Mouse (Mus musculus): ENCODE results near the gene Agap3. TPM values are rescaled to one million over a fixed set of nuclear protein-coding genes. Genes with fewer than 3 reads are reported as not detected.

Gene Agap3
- total RNA-seq (2021): 10 to 100 TPM; 79.5 to 94.0 TPM
- long read RNA-seq, experiment 1, transcript Agap3-201 (18 exons, 3,207 nt): major isoform, 10 of 80 reads
- long read RNA-seq, experiment 1, partial matches to known transcripts: 5 of 80 reads
- long read RNA-seq, experiment 1, other reads (novel, unspliced or antisense): 64 of 80 reads
- long read RNA-seq, experiment 2, transcript Agap3-201 (18 exons, 3,207 nt): major isoform, 9 of 126 reads
- long read RNA-seq, experiment 2, partial matches to known transcripts: 28 of 126 reads
- long read RNA-seq, experiment 2, other reads (novel, unspliced or antisense): 83 of 126 reads

- DNase-seq (ENCODE audit: low spot score in 2 of 2): peak; percentile 43 to 48
These were observed at the start of gene Agap3 for GRCm38 (mm10) chr5:24452030-24452690. Agap3 (plus strand) TSS chr5:24452177.

DNA sequence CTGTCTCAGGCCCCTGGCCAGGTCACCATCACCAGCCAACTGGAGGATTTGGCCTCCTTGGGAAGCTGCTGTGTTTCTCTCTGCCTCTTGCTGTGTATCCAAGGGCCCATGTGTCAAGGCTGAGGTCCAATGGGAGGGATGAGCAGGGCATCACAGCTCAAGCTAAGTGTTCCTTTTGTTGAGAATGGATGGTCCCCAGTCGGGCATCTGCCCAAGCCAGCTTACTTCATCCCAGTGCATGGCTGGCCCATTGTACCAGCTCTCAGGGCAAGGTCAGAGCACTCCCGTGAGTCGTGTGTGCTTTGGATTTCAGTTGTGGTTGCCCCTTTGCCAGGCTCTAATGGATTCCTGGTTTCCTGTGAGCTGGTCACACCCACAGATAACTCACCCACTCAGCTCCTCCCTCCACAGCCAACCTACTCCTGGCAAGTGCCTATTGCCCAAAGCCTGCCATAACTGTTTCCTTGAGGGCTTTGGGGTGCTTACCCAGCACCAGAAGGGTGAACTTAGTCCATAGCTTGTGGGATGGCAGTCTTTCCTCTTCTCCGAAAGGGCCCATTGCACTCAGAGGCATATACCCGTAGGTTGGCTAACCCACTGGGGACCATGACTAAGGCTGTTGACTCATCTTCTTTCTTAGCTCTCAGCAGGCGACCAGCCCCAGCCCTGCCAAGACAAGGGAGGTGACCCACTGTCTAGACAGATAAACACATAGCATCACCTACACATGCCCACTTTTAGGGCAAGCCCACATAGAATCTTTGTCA is 47.2 kb upstream of the Agap3 start:
- DNase-seq (ENCODE audit: low spot score in 2 of 2): no peak

GRCm38 (mm10) chr5:24405389-24405876 is 46.5 kb upstream of the Agap3 start:
- no peak for DNase-seq (ENCODE audit: low spot score in 2 of 2)

GRCm38 (mm10) chr5:24408651-24409050 is 43.3 kb upstream of the Agap3 start:
- DNase-seq (ENCODE audit: low spot score in 2 of 2): peak in 1 of 2 experiments; percentile 43

DNA sequence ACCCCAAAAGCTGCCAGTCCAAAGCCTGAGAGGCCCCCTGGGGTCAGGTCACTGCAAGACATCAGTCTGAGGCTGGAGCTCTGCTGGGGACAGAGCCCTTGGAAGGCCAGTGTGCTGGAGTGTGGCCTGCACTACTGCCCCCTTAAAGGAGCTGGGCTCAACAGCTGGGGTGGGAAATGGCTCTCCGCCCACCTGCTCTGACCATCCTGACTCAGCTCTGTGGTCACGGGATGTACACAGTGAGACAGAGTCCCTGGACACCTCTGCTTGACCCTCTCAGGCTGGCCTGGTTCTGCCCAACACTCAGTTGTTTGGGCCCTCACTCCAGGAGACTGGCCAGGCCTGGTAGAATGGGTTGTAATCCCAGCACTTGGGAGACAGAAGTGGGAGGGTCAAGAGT is 42.5 kb upstream of the Agap3 start:
- no peak for DNase-seq (ENCODE audit: low spot score in 2 of 2)

GRCm38 (mm10) chr5:24412063-24412462 is 39.9 kb upstream of the Agap3 start:
- no peak for DNase-seq (ENCODE audit: low spot score in 2 of 2)

GRCm38 (mm10) chr5:24413042-24413693 is 38.8 kb upstream of the Agap3 start, which contains the start of gene Asic3:
Asic3 (plus strand) TSS chr5:24413392.
- no peak for DNase-seq (ENCODE audit: low spot score in 2 of 2)

- no peak for DNase-seq (ENCODE audit: low spot score in 2 of 2)
These were observed 38.0 kb upstream of the Agap3 start for GRCm38 (mm10) chr5:24413938-24414337.

GRCm38 (mm10) chr5:24416222-24416736 is 35.7 kb upstream of the Agap3 start:
- DNase-seq (ENCODE audit: low spot score in 2 of 2): peak; percentile 46 to 60

DNA sequence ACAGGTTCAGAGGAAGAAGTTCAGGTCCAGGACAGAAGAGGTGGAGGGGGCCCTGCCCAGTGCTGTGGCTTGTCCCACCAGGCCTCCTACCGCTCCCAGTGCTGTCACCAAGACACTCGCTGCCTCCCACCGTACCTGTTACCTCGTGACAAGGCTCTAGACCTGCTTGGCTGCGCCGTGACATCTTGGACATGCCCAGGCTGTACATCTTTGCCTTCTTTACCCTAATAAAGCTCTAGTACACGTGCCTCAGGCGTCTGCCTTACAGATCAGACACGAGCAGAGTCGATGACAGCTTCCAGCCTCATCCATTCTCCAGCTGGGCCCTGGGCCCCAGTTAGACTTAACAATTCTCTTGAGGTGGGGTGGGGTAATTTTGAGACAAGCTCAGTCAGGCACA is 34.4 kb upstream of the Agap3 start:
- no peak for DNase-seq (ENCODE audit: low spot score in 2 of 2)

DNA sequence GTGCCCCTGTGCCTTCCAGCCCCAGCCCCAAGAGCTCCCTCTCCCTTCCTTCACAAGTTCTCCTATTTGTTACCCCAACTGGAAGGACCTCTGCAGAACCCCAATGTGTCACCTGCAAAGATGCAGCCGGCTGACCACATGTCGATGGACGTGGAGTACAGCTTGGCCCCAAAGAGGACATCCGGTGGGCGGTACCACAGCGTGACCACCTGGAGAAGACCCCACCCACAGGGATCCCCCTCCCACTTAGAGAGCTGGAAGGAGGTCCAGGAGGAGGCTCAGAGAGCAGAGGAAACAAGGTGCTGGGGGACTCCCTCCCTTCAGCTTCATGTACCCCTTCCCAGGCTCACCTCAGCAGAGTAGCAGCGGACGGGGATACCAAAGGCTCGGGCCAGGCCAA is 31.6 kb upstream of the Agap3 start:
- DNase-seq (ENCODE audit: low spot score in 2 of 2): no peak

DNA sequence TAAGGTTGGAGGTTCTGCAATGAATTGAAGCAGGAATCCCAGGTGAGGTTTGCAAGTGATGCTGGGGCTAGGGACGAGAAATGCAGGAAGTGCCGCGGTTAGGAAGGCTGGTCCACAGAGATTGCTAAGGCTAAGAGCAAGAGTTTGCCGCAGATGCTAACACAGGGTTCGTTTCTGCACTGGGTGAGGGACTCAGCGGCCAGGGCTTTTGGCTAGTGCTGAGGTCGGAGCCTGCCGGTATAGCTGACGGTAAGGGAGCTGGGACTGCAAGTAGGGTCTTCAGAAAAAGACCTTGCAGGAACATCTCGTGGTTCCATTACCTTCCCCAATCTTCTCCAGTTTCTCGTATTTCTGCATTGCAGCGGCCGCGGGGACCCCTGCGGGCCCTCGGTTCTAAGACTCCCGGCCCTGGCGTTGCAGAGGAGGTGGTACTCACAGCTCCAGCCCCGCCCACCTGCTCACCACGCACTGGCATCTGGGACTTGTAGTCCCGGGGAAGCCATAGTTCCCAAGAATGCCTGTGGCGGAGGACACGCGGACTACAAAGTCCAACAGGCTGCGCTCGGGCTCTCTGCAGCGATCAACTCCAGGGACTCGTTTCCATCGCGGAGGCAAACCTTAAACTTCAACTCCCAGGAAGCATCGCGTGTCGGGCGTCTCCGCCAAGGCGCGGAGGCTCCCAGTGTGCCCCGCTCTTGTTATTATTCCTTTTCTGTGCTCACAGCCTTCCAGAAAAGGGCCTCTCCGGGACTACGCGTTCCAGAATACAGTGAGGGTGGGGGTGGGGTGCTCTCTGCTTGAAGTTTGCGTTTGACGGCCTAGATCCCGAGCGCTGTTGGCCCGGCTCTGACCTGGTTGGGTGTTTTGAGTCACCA is 28.6 kb upstream of the Agap3 start, which contains the start of the genes Cdk5 and Slc4a2:
Cdk5 (minus strand) TSS at position 402 of the 875 bp plus-strand sequence.
Slc4a2 (plus strand) TSS at position 709 of the 875 bp plus-strand sequence.
- DNase-seq (ENCODE audit: low spot score in 2 of 2): peak; percentile 91

- DNase-seq (ENCODE audit: low spot score in 2 of 2): peak in 1 of 2 experiments; percentile 52
These were observed 27.8 kb upstream of the Agap3 start for GRCm38 (mm10) chr5:24424004-24424781.

- peak; percentile 75 to 82 for DNase-seq (ENCODE audit: low spot score in 2 of 2)
These were observed 27.0 kb upstream of the Agap3 start for GRCm38 (mm10) chr5:24424861-24425411.

GRCm38 (mm10) chr5:24425421-24426036 is 26.4 kb upstream of the Agap3 start:
- peak in 1 of 2 experiments; percentile 47 for DNase-seq (ENCODE audit: low spot score in 2 of 2)

- DNase-seq (ENCODE audit: low spot score in 2 of 2): no peak
These were observed 25.9 kb upstream of the Agap3 start for GRCm38 (mm10) chr5:24426037-24426432.

DNA sequence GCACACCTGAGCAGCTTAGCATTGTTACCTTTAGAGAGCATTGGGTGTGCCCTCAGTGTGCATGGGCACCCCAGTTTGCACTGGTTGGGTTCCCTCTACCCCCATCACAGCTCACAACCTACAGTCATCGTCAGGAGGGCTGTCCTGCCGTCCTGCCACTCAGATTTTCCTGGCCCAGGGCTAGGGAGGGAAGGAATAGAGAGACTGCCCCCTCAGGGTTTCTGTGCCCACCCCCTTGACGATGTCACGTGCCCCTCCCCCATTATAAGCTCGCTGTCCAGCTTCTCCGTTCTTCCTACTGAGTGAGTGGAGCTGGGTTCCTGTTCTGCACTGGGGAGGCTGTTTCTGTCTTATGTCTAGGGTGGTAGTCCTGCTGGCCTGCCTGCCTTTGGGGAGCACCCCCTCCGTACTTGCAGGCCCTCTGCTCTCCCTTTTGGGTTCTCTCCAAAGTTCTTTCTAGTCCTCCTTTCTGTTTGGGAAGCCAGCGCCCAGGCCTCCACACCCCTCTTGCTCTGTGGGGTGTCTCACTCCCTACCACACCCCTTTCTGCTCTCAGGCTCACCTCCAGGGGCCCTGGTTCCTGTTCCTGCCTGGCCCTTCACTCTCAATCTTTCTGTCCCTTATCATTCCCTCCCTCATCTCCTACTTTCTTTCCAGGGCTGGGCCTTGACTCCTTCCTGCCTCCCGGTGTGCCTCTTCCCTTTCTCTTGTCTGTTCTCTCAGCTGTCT is 25.3 kb upstream of the Agap3 start:
- no peak for DNase-seq (ENCODE audit: low spot score in 2 of 2)

DNA sequence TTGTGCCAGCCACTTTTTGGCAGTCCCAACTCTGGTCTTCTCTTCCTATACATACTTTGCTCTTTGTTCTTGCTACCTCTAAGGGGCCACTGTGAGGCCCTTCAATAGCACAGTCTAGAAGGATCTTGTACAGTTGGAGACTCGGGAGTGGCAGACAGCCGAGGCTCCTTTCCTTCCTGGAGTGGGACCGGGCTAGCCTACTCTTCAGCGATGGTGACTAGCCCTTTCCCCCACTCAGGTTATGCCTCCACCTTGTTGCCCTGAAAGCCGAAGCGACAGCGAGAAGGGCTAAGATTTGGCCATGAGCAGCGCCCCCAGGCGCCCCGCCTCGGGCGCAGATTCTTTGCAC is 24.7 kb upstream of the Agap3 start:
- no peak for DNase-seq (ENCODE audit: low spot score in 2 of 2)
